Comparison of ENCODE assay signal across 27 mouse cellular contexts in the genomic region with DNA sequence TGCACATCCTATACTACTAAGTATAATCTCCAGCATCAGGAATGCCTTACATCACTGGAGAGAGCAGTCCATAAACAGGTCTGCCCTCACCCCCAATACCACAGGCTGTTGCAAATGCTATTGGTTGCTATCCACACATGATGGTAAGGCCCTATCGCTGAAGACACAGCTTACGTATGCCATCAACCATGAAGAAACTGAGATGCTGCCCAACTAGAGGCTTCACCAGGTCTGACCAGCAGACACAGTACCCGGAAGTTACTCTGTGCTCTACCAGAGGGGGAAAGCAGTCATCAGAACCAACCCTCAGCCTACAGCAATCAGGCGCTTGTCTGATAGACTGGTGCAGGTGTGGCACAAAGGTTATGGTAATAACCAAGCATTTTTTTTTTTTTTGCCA.
"Had no signal": no experiment of that assay in that cellular context is flagged by ENCODE, and none has a peak within 500 bp of the region (broad histone marks: within the 10 kb centered on the region; RNA-seq: fewer than 3 reads in every experiment).

No protein-coding gene starts in this region.

- H3K36me3 ChIP-seq: embryonic facial prominence, embryonic 12.5 days; embryonic facial prominence, embryonic 15.5 days; forebrain, embryonic 12.5 days; forebrain, embryonic 15.5 days had no signal

- H3K4me3 ChIP-seq: embryonic facial prominence, embryonic 10.5 days; embryonic facial prominence, embryonic 12.5 days; embryonic facial prominence, embryonic 13.5 days; embryonic facial prominence, embryonic 15.5 days; erythroblast, embryonic 14.5 days; forebrain, embryonic 10.5 days; forebrain, embryonic 12.5 days; forebrain, embryonic 13.5 days; forebrain, embryonic 15.5 days; gastrocnemius, adult 2 months; heart, adult 2 months had no signal

- DNase-seq: cerebellum, adult 8-10 months; cerebellum, adult 9-10 months; cerebellum, adult 9-11 months; cerebellum, postnatal 10 days; cerebellum, postnatal 14 days; cerebellum, postnatal 25 days; cerebellum, postnatal 36 days; embryo, embryonic 11 days; forebrain, postnatal 0 days; gastrocnemius, adult 2 months; gastrocnemius, postnatal 10 days; gastrocnemius, postnatal 14 days; gastrocnemius, postnatal 25 days; gastrocnemius, postnatal 36 days; heart, adult 18-20 months; heart, adult 2 months had no signal

- H3K4me2 ChIP-seq: embryonic facial prominence, embryonic 12.5 days; embryonic facial prominence, embryonic 13.5 days; embryonic facial prominence, embryonic 15.5 days; forebrain, embryonic 12.5 days; forebrain, embryonic 13.5 days; forebrain, embryonic 15.5 days had no signal

- H3K27me3 ChIP-seq: embryonic facial prominence, embryonic 12.5 days; embryonic facial prominence, embryonic 13.5 days; embryonic facial prominence, embryonic 15.5 days; forebrain, embryonic 12.5 days; forebrain, embryonic 13.5 days; forebrain, embryonic 15.5 days had no signal

- H3K4me1 ChIP-seq: forebrain, embryonic 12.5 days; forebrain, embryonic 13.5 days; forebrain, embryonic 15.5 days had no signal

- H3K9ac ChIP-seq: embryonic facial prominence, embryonic 12.5 days; embryonic facial prominence, embryonic 13.5 days; embryonic facial prominence, embryonic 15.5 days; forebrain, embryonic 12.5 days; forebrain, embryonic 13.5 days; forebrain, embryonic 15.5 days; forebrain, postnatal 0 days had no signal

- ATAC-seq: forebrain, embryonic 13.5 days; forebrain, embryonic 14.5 days; forebrain, embryonic 15.5 days; forebrain, embryonic 16.5 days; forebrain, postnatal 0 days had no signal

- H3K9me3 ChIP-seq: embryonic facial prominence, embryonic 12.5 days; embryonic facial prominence, embryonic 13.5 days; embryonic facial prominence, embryonic 15.5 days; forebrain, embryonic 13.5 days; forebrain, embryonic 15.5 days had no signal

- H3K27ac ChIP-seq: embryonic facial prominence, embryonic 10.5 days; embryonic facial prominence, embryonic 12.5 days; embryonic facial prominence, embryonic 13.5 days; embryonic facial prominence, embryonic 15.5 days; forebrain, embryonic 10.5 days; forebrain, embryonic 12.5 days; forebrain, embryonic 13.5 days; forebrain, embryonic 15.5 days; gastrocnemius, adult 2 months; heart, adult 2 months had no signal
